Mouse (Mus musculus): ENCODE measurements at regions not wholly inside any gene's neighbourhood (a gene's known extent, or its start where the extent isn't known, plus 50 kb on each side); places are given as distances from the start of the nearest gene placed in this dataset.

DNA sequence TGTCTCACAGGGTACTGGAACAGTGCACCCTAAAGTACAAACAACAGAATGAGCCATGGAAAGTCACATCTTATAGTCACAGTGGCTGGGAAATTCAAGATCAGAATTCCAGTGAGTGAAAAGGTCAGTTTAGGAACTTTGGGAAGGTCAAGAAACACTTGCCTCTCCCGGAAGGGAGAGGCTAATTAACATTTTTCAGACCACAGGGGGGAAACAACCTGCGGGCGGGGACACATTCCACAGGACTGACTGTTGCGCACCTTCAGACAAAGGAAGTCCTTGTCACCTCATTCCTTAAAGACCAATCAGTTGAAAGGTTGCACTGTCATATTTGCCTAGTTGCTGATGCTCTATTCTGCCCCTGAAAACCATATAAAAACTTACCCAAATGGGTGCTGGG is 189.9 kb downstream of the Zfp462 start:
- TF ChIP-seq CTCF (IDR thresholded peaks at IDR 0.05; ENCODE audit: borderline replicate concordance, insufficient read depth, low read length) (no peak), POLR2A (IDR thresholded peaks at IDR 0.05; ENCODE audit: low read depth, low read length) (no peak)
